Comparison of ENCODE assay signal across 19 mouse cellular contexts in genomic region chr2:103435110-103435509, GRCm38 (mm10). TPM values are rescaled to one million over a fixed set of nuclear protein-coding genes. Genes with fewer than 3 reads are reported as not detected.
DNase-seq lines count a peak whose midpoint lies in the region; ATAC-seq and TF ChIP-seq lines count a peak whose summit lies in the region.
"Had no signal": no experiment of that assay in that cellular context is flagged by ENCODE, and none has a peak within 500 bp of the region (broad histone marks: within the 10 kb centered on the region; RNA-seq: fewer than 3 reads in every experiment).

No protein-coding gene starts in this region.

- no peaks in the 10 kb centered on the region for H3K36me3 ChIP-seq in kidney, embryonic 15.5 days
- H3K36me3 ChIP-seq in lung, postnatal 0 days (ENCODE audit: insufficient read depth, low read length): no peaks in the 10 kb centered on the region
- H3K36me3 ChIP-seq in forebrain, embryonic 12.5 days (replicated peaks): no peaks in the 10 kb centered on the region
- no peaks in the 10 kb centered on the region for H3K36me3 ChIP-seq in hindbrain, embryonic 11.5 days (ENCODE audit: control insufficient read depth, insufficient read depth, low read length)
- H3K36me3 ChIP-seq: embryonic facial prominence, embryonic 10.5 days; heart, embryonic 10.5 days; hindbrain, embryonic 12.5 days; limb, embryonic 15.5 days; neural tube, embryonic 15.5 days had no signal

- 64% methylated on average over 2 of the region's 2 CpGs for WGBS in kidney, embryonic 15.5 days
- 56% methylated on average over 2 of the region's 2 CpGs for WGBS in lung, postnatal 0 days
- 76% methylated on average over 2 of the region's 2 CpGs for WGBS in forebrain, embryonic 12.5 days
- WGBS in hindbrain, embryonic 11.5 days: 79% methylated on average over 2 of the region's 2 CpGs

- H3K27ac ChIP-seq in kidney, embryonic 15.5 days: 0 out of 2 replicates have a peak overlapping the region, but pooled peaks have one; percentile 84
- no peak overlapping the region for H3K27ac ChIP-seq in lung, postnatal 0 days (ENCODE audit: low read length)
- H3K27ac ChIP-seq in forebrain, embryonic 12.5 days: no peak overlapping the region
- no peak overlapping the region for H3K27ac ChIP-seq in hindbrain, embryonic 11.5 days (ENCODE audit: low read depth, low read length)
- H3K27ac ChIP-seq: embryonic facial prominence, embryonic 10.5 days; forebrain, embryonic 13.5 days; heart, embryonic 10.5 days; hindbrain, embryonic 12.5 days; neural tube, embryonic 15.5 days had no signal

- H3K4me3 ChIP-seq in kidney, embryonic 15.5 days (replicated peaks): no peak overlapping the region
- H3K4me3 ChIP-seq in lung, postnatal 0 days (ENCODE audit: low read depth, low read length): no peak overlapping the region
- H3K4me3 ChIP-seq in forebrain, embryonic 12.5 days (replicated peaks): no peak overlapping the region
- no peak overlapping the region for H3K4me3 ChIP-seq in hindbrain, embryonic 11.5 days (ENCODE audit: low read depth, low read length)
- H3K4me3 ChIP-seq: embryonic facial prominence, embryonic 10.5 days; forebrain, embryonic 13.5 days; heart, embryonic 10.5 days; hindbrain, embryonic 12.5 days; limb, embryonic 15.5 days; neural tube, embryonic 15.5 days had no signal

- TF ChIP-seq EP300 in lung, postnatal 0 days (IDR thresholded peaks at IDR 0.05): no peak

- no peak overlapping the region for H3K4me2 ChIP-seq in kidney, embryonic 15.5 days
- H3K4me2 ChIP-seq in lung, postnatal 0 days (replicated peaks; ENCODE audit: low read depth, low read length): no peak overlapping the region
- no peak overlapping the region for H3K4me2 ChIP-seq in forebrain, embryonic 12.5 days
- H3K4me2 ChIP-seq in hindbrain, embryonic 11.5 days (replicated peaks; ENCODE audit: low read depth, low read length): no peak overlapping the region
- H3K4me2 ChIP-seq: forebrain, embryonic 13.5 days; hindbrain, embryonic 12.5 days; limb, embryonic 15.5 days; neural tube, embryonic 15.5 days had no signal

- no peak for TF ChIP-seq CTCF in lung, postnatal 0 days (IDR thresholded peaks at IDR 0.05)

- no peaks in the 10 kb centered on the region for H3K9me3 ChIP-seq in kidney, embryonic 15.5 days (replicated peaks)
- H3K9me3 ChIP-seq in lung, postnatal 0 days (ENCODE audit: low read length): no peaks in the 10 kb centered on the region
- H3K9me3 ChIP-seq in forebrain, embryonic 12.5 days: no peaks in the 10 kb centered on the region
- no peaks in the 10 kb centered on the region for H3K9me3 ChIP-seq in hindbrain, embryonic 11.5 days (ENCODE audit: control insufficient read depth, low read length)
- H3K9me3 ChIP-seq: embryonic facial prominence, embryonic 10.5 days; forebrain, embryonic 13.5 days; heart, embryonic 10.5 days; hindbrain, embryonic 12.5 days; limb, embryonic 15.5 days; neural tube, embryonic 15.5 days had no signal

- DNase-seq in kidney, adult 11 months: no peak
- DNase-seq in right cerebral cortex, adult 18-20 months: peak; percentile 11
- DNase-seq in right cerebral cortex, postnatal 36 days (ENCODE audit: low spot score in 2 of 2): no peak
- peak; percentile 71 for DNase-seq in lung, postnatal 0 days (ENCODE audit: low spot score)
- no peak for DNase-seq in hindbrain, embryonic 11.5 days (ENCODE audit: low spot score)
- DNase-seq: cerebellum, adult 9-10 months; heart, postnatal 10 days; liver, postnatal 0 days; thymus, postnatal 14 days had no signal

- peaks cover 34% of the 10 kb centered on the region for H3K4me1 ChIP-seq in kidney, embryonic 15.5 days
- peaks cover 18% of the 10 kb centered on the region; the same call in 1 of the 2 replicates for H3K4me1 ChIP-seq in lung, postnatal 0 days (ENCODE audit: insufficient read depth, low read depth, low read length)
- H3K4me1 ChIP-seq in forebrain, embryonic 12.5 days: no peaks in the 10 kb centered on the region
- H3K4me1 ChIP-seq in hindbrain, embryonic 11.5 days (replicated peaks; ENCODE audit: control insufficient read depth, insufficient read depth, low read length): no peaks in the 10 kb centered on the region
- H3K4me1 ChIP-seq: forebrain, embryonic 13.5 days had no signal

- no peaks in the 10 kb centered on the region for H3K27me3 ChIP-seq in kidney, embryonic 15.5 days
- H3K27me3 ChIP-seq in lung, postnatal 0 days (replicated peaks; ENCODE audit: insufficient read depth, low read length): no peaks in the 10 kb centered on the region
- no peaks in the 10 kb centered on the region for H3K27me3 ChIP-seq in forebrain, embryonic 12.5 days
- H3K27me3 ChIP-seq in hindbrain, embryonic 11.5 days (ENCODE audit: control insufficient read depth, insufficient read depth, low read length): no peaks in the 10 kb centered on the region
- H3K27me3 ChIP-seq: forebrain, embryonic 13.5 days; hindbrain, embryonic 12.5 days; limb, embryonic 15.5 days; neural tube, embryonic 15.5 days had no signal

- no peak for ATAC-seq in kidney, embryonic 15.5 days (replicated peaks; ENCODE audit: low FRiP score)
- peak; percentile 67 for ATAC-seq in lung, postnatal 0 days
- ATAC-seq in forebrain, embryonic 12.5 days (ENCODE audit: low FRiP score): no peak
- no peak for ATAC-seq in hindbrain, embryonic 11.5 days (ENCODE audit: low FRiP score)
- ATAC-seq: forebrain, embryonic 13.5 days; liver, postnatal 0 days; midbrain, embryonic 16.5 days had no signal

- no peak overlapping the region for H3K9ac ChIP-seq in kidney, embryonic 15.5 days
- H3K9ac ChIP-seq in lung, postnatal 0 days (replicated peaks; ENCODE audit: low read depth): no peak overlapping the region
- no peak overlapping the region for H3K9ac ChIP-seq in forebrain, embryonic 12.5 days
- no peak overlapping the region for H3K9ac ChIP-seq in hindbrain, embryonic 11.5 days (ENCODE audit: low read depth, low read length)
- H3K9ac ChIP-seq: forebrain, embryonic 13.5 days; hindbrain, embryonic 12.5 days; limb, embryonic 15.5 days; liver, postnatal 0 days; neural tube, embryonic 15.5 days had no signal

RNA-seq across cellular contexts. Expression of gene Elf5, which starts 23.6 kb away (rescaled TPM):
- polyA plus RNA-seq in kidney, embryonic 15.5 days (2015; fragmentation: Nextera tagmentation; extraction: Ambion mirVana): 1.5 and 2.8 TPM in 2 replicates
- 9.9 and 14.5 TPM in 2 replicates for polyA plus RNA-seq in lung, postnatal 0 days (2015; fragmentation: Nextera tagmentation; extraction: Ambion mirVana)
- polyA plus RNA-seq in forebrain, embryonic 12.5 days (2016; fragmentation: Nextera tagmentation; extraction: Ambion mirVana): 0.60 TPM in 2 replicates
- polyA plus RNA-seq in hindbrain, embryonic 11.5 days (2014; fragmentation: Nextera tagmentation; extraction: Ambion mirVana): not detected in 2 replicates
- polyA plus RNA-seq: forebrain, embryonic 13.5 days; heart, embryonic 10.5 days; hindbrain, embryonic 12.5 days; liver, postnatal 0 days; midbrain, embryonic 16.5 days; neural tube, embryonic 15.5 days; testis, adult 2 months had no signal

RNA-seq across cellular contexts. Expression of gene Cat, which starts 49.9 kb away (rescaled TPM):
- polyA plus RNA-seq in kidney, embryonic 15.5 days (2015; fragmentation: Nextera tagmentation; extraction: Ambion mirVana): 89.3 and 99.4 TPM in 2 replicates
- 91.9 and 98.4 TPM in 2 replicates for polyA plus RNA-seq in lung, postnatal 0 days (2015; fragmentation: Nextera tagmentation; extraction: Ambion mirVana)
- 93.8 and 103 TPM in 2 replicates for polyA plus RNA-seq in forebrain, embryonic 12.5 days (2016; fragmentation: Nextera tagmentation; extraction: Ambion mirVana)
- 139 and 140 TPM in 2 replicates for polyA plus RNA-seq in hindbrain, embryonic 11.5 days (2014; fragmentation: Nextera tagmentation; extraction: Ambion mirVana)

Comparison
In these comparisons a context has a peak if more than half of its experiments do, and no peak if none do; other contexts are left out.
1. DNase-seq: peak in right cerebral cortex, adult 18-20 months (single experiment) and lung, postnatal 0 days (single experiment); none in kidney, adult 11 months (single experiment), right cerebral cortex, postnatal 36 days (0 of 2) and hindbrain, embryonic 11.5 days (single experiment).